Mouse (Mus musculus): ENCODE measurements at regions not wholly inside any gene's neighbourhood (a gene's known extent, or its start where the extent isn't known, plus 50 kb on each side); places are given as distances from the start of the nearest gene placed in this dataset.

DNA sequence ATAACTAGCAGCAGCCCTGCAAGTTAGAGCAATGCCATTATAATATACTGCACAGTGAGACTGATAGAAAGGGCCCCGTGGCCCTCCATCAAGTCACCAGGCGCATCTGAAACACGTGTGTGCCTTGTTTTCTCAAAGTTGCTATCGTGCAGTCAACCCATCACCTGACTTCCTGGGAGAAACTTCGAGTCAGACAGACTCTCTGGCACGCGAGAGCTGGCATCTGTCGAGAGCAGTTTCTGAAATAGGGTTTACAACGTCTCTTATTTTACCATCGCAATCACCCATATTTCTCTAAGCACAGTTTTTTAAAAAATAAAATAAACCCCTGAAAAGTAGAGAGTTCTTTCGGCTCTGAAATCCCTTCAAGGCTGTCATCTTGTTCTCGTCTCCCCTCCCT is 169.8 kb downstream of the 3110018I06Rik start:
- DNase-seq, result no peak

DNA sequence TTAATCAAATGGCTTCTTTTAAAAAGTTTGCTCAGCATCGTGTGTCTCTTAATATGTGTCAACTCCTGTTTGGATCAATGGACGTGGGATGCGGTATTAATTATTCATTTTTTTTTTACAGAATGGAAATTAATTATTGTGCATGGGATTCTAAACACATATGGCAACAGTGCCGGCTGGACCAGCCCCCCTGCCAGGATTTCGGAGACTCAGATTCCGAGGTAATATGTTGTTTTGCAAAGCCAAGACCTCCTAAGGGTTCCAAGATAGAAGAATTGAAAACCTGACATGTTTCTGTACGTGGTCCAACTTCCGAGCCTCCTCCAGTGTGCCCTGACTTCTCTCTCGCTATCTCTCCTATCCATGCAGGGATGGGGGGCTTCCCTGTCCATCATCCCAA is 170.4 kb downstream of the 3110018I06Rik start:
- DNase-seq, result no peak

DNA sequence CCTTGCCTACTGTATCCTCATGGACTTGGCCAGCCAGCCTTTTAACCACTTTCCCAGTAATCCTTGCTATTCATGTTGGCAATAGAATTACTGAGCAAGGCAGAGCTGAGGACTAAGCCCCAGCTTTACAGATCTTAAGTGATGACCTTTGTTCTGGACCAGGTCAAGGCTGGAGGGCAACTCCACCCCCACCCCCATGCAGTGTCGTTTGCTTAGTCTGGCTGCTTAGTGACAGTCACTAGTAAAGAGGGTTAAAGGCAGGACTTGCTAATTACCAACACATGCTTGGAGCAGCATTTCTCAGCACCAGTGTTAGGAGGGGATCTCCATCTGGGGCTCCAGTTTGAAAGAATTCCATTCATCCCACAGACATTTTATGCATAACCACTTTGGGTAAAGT is 174.2 kb downstream of the 3110018I06Rik start:
- DNase-seq, result no peak

DNA sequence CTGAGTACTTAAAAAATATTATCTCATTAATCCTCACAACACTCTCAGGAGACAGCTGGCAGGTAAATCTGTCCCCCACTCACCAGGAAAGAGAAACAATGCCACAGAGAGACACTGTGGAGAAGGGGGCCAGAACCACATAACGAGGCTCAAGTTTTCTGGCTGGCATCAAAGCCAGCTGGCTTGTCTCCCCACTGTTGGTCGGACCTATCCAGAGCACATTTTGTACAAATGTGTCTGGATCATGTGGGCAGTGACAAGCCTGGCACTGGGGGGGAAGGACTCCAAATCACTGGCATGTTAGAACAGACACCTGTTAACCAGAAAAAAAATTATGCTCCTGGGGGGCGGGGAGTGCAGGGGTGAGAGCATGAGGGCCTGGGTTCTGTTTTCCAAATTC is 179.4 kb downstream of the 3110018I06Rik start:
- DNase-seq, result no peak

DNA sequence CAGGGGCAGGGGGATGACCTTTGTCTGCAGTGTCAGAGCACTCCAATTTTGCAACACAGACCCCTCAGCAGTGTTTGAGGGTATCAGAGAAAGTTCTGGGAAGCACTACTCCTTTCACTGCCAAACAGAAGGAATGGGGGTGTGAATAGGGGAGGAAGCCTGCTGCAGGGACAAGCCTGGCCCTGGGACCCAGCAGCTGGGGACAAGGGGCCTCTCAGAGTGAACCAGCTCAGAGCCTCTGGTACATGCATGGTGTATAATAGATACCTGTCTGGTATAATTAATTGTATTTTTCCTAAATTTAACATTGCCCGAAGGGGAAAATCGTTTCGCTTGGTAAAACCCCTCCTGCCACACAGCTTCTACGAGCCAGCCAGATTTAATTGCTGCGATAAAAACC is 180.6 kb downstream of the 3110018I06Rik start:
- DNase-seq, result no peak

DNA sequence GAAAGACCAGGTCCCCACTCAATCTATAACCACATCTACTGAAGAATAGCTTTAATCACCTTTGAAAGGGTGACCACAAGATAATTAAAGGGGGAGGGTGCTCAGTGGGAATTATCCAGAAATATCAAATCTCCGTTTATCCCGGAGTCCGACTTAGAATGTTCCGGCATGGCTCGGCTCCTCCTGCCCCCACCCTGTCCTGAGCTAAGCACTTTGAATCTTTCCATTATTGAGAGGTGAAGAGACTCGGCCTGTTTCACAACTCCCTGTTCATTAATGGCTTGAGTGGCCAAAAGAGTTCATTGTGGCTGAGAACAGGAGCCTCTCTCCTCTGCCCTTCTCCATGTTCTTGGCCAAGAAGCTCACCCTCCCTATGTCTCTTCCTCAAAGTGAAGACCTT is 181.0 kb downstream of the 3110018I06Rik start:
- no peak for DNase-seq

DNA sequence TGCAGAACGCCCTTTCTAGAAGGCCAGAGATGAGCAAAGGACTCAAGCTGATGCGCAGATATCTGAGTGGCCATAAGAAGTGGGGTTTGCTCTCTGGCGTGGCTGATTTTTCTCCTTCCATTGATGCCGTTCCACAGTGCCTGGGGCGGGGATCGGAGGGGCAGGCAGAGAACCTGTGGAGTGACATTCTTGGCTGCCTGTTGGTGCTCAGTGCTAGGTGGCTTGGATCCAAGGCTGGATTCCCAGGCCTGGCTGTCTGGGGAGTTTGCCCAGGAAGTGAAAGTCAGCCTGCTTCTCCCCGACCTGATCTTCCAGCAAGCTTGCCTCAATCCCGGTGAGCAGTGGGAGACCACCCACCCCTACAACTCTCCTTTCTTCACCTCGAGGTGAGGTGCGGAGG is 181.5 kb downstream of the 3110018I06Rik start:
- DNase-seq, result peak; percentile 19

DNA sequence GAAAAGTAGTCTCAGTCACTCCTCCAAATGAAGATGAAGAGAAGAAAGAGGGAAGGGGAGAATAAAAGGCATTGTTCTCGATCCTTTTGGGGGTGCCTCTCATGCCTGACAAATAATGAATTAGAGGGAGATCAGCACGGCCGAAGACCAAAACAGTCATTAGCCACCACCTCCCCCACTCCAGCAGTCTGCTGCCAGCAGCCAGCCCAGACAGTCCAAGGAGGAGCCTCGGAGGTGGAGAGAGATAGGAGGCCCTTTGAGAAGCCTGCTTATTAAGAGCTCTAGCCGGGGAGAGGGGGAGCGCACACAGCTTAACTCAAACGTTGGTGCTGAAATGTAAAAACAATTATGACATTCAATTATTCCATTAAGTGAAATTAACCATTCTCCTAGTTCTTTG is 188.6 kb downstream of the 3110018I06Rik start:
- DNase-seq, result no peak

DNA sequence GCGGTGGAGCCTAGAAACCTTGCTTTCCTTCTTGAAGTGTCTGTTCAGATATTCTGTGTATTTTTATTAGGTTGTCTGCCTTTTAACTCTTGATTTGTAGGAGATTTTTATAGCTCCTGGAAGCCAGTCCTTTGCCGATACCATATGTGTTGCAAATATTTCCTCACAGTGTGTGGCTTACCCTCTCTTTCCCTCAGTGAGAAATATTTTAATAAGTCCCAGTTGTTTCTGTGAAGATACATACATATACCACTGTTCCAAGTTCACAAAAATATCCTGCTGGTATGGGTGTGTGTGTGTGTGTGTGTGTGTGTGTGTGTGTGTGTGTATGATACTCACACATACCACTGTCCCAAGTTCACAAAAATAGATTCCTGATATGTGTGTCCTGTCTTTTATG is 199.0 kb downstream of the 3110018I06Rik start:
- DNase-seq, result no peak

DNA sequence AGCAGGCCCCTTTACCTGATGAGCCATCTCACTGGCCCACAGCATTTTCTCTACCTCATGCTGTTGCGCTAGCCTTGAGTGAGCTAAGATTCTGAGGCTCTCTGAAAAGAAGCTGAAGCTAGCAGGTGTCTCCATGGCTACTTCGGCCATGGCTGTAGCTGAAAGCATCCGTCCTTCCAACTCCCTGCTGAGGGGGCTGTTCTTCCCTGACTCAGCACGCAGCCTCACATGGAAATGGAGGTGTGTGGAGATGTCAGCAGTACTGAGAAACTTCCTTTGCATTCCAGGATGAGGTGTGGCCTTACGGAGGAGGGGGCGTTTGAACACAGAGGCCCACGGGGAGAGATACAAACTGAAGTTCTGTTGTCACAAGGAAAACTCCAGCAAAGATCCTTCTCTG is 201.0 kb downstream of the 3110018I06Rik start:
- no peak for DNase-seq

DNA sequence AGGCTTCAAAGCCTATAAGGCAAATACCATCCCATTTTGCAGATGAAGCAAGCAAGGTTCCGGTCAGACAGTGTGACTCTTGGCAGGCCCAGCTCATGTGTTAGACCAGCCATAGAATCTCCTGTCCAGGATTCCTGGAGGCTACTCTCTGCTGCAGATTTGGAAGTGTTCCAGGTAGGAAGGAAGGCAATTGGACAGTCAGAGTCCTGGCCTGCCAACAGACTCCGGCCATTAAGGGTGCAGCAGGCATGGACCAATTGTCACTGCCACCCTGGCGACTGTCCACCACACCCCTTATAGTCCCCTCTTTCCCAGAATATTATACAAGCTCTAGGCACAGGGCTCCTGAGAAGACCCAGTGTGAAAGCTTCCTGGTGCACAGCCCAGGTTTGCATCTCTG is 201.6 kb downstream of the 3110018I06Rik start:
- DNase-seq, result no peak

DNA sequence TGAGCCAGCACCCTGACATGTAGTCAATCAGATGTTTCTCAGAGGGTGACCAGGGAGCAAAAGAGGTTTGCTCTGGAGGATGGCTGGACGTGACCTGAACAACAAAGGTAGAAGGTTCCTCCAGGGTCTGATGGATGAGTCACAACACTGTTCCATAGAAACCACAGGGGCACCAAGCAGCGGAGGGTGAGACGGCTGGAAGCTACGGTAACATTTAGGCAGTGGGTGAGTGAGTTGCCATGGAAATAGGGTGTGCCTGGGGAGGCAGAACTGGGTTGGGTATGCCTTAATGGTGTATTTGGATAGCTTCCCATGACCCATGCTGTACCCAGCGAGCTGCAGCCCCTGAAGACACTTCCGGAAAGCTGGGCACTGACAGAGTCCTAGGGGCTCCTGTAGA is 205.3 kb downstream of the 3110018I06Rik start:
- DNase-seq, result no peak

DNA sequence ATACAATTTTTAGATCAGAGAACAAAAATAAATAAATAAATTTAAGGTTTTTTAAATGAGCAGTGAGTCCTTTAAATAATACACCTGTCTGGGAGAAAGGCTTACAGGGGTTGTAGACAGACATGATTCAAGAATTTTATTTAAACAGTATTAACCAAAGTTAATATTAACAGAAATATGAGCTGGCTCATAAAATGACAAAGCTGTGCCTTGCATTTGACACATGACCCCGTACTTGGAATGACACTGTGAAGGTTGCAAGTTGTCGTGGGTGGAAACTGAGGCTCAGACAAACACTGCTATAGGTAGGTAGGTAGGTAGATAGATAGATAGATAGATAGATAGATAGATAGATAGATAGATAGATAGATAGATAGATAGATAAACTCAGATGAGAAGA is 206.6 kb downstream of the 3110018I06Rik start:
- no peak for DNase-seq

DNA sequence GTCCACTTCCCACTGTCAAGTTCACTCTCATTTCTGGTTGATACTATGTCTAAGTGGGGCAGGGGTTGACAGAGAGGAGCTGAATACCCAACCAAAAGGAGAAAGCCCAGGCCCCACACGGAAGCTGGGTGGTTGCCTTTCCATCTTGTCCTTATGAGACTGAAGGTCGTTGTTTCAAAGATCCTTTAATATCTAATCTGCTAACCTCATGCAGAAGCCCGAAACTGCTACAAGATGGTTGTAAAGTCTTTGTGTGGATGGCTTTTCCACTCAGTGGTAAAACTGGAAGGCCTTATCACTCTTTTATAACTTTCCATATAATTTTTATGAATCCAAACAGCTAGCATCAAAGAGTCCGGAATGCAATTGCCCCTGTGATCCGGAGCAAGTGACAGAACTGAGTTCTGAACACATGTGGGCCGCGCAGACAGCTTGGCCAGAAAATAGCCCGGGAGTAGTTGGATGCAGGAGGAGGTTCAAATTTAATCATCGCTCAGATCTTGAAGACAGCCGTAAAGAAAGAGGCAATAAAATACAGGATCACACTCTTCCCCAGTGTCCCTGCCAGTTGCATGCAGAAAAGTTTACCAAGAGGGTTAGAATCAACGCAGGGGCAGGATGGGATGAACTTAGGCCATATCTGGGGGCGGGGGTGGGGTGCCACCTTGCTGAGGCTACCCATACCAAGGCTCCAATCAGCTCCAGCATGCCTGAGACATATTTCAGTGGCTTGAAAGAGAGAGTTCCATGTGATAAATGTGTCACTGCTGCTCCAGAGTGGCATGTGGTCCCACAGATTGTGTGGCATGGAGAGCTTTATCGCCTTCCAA is 207.2 kb downstream of the 3110018I06Rik start:
- DNase-seq, result no peak

DNA sequence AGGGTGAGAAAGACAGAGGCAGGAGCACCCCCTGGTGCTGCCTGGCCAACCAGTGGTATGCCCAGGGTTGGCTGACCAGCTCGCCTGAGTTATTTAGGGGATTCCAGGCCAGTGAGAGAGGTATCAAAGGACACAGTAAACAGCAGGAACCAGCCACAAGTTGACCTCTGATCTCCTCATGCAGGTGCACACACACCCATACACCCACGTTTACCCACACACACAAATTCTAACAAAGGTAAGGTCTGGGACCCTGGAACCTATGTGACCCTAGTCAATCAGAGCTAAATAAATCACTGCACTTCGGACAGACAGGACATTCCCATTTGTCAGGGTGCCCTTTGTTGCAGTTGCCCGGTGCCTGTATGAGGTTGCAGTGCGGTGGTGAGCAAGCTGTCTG is 211.9 kb downstream of the 3110018I06Rik start:
- no peak for DNase-seq

DNA sequence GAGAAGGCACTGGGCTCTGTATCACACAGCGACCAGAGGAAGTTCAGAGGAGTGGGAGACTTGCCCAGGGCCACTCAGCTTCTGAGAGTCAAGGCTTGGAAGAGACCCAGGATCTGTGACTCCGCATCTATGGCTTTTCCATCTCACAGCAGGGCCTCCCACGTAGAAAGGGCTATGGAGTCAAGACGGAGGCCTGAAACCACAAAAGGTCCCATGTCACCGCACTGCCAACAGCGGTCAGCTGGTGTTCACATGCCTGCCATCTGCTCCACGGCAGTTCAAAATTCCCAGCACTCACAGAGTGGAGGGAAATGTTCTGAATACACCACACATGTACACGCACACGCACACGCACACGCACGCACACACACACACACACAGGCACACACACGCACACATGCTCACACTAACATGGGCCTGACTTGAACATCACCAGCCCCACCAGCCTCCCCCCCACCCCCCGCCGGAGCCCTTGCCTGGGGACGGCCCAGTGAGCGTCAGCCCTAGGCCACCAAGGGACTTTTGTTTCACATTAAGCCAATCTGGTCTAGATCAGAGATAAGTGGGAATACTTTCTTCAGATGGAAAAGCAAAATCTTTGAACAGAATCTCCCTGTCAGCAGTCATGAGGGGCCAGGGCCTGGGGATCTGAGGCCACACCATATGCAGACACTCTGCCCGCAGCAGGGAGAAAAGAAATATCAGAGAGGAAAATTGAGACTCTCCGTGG is 212.6 kb downstream of the 3110018I06Rik start:
- no peak for DNase-seq

DNA sequence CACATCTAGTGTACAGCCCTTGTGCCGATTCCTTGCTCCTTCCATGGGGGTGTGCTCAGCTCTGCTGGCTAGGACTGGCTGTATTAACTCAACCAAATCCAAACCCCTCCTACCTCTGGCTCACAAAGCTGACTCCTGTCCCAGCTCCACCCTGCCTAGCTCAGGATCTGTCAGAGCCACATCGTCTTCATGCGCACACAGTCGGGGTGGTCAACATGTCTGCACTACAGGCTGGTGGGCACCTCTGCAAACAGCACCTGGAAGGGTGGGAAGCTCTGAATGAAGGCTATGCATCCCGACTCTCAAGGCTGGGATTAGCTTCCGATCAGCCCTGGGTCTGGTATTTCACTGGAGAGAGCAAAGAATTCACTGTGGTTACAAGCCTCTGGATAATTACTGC is 220.4 kb downstream of the 3110018I06Rik start:
- no peak for DNase-seq

DNA sequence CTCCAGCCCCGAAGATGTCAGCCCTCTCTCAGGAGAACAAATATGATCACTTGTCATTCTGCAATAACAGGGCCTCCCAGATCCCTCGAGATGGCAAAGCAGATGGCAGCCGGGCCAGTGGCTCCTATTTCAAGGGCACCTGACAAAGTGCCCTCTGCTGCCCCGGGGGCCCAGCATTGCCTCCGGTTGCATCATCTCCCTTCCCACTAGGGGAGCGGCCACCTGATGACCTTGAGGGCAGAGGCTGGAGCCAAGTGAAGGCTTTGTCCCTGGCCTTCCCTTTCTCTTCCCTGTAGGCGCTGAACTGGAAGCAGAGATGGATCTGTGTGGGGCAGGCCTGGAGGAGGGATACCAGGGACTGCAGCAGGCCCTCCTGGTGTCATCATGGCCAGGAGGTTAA is 222.6 kb downstream of the 3110018I06Rik start:
- DNase-seq, result peak; percentile 37

DNA sequence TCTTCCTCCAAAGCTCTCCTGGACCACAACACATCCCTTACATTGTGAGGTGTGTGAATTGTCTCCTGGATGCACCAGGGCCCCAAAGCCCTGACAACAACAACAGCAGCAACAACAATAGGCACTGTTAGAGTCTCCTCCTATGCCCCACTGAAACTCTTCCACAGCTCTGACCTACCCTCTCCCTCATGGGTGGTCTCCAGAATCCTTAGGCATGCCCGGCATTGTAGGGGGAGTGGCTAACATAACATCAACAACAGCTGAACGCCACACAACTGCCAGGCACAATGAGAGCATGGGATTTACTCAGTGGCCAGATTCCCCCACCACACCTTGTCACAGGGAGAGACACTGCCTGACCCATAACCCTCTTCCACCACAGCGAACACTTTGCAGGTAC is 223.2 kb downstream of the 3110018I06Rik start:
- no peak for DNase-seq

DNA sequence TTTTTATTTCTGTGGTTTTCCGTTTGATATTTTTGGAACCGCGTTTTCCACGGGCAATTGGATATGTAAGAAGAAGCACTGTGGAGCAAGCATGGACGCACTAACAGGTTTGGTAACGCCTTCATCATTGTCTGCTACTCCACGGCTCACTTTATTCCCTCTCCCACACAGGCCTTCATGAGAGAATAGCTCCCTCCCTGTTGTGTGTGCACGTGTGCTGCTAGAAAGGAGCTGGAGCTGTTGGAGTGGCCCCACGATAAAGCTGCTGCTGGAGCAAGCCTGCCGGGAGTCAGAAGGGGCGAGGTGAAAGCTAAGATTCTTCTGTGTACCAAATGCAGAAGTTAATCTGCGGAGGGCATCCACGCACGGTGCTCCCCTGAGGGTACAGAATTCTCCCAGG is 224.8 kb downstream of the 3110018I06Rik start:
- DNase-seq, result no peak

DNA sequence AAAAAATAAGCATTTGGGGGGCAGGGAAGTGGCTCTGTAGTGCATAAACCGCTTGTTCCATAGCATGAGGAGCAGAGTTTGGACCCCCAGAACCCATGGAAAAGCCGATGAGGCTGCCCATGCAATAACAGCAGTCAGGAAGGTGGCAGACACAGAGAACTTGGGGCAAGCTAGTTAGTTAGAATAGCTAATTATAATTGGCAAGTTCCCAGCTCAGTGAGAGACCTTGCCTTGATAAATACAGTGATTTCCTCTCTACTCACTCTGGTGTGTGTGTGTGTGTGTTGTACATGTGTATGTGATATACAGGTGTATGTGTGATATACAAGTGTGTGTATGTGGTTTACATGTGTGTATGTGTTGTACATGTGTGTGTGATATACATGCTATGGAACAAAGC is 226.4 kb downstream of the 3110018I06Rik start:
- DNase-seq, result no peak

DNA sequence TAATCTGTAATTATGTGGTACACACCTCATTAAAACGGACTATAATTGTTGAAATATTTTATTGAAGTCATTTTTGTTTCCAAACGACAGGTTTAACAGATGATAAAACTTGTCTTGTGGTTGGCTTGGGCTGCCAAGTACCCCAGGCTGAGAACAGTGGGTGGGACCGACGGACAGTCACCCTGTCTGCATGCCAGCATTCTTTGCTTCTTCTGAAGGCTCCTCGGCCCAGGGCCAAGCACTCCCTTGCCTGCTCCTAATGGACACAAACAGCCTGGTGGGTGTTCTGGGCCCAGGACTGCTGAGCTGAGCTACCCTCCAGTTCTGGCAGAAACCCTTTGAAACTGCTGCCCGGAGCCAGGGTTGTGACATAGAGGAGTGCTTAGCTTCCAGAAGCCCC is 227.4 kb downstream of the 3110018I06Rik start:
- peak; percentile 40 for DNase-seq

DNA sequence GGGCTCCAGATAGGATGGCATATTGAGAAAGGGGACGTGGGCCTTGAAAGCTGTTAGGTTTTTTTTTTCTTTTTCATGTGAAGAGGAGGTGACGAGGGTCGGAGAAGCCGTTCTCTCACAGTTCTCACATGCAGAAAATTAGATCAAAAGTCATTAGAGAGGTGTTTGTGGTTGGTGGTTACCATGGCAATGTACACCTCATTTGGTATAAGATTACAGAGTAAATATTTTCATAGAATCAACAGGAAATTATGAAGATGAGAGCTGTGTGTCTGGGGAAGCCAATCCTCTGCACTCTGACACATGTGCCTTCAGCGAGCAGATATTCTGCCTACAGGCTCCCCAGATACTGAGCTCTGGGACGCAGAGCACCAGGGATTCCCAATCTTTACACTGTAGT is 232.5 kb downstream of the 3110018I06Rik start:
- DNase-seq, result no peak

Measured in adrenal gland, postnatal 10 days (tissue).